Mouse (Mus musculus): ENCODE data around the gene Nf2. TPM values are rescaled to one million over a fixed set of nuclear protein-coding genes. Genes with fewer than 3 reads are reported as not detected.
A peak's percentile ranks its signal among the peaks of the same experiment; 100 is the strongest.

Gene Nf2
- polyA plus RNA-seq, 1 experiment from 2014 or later = 16.0 TPM

DNA sequence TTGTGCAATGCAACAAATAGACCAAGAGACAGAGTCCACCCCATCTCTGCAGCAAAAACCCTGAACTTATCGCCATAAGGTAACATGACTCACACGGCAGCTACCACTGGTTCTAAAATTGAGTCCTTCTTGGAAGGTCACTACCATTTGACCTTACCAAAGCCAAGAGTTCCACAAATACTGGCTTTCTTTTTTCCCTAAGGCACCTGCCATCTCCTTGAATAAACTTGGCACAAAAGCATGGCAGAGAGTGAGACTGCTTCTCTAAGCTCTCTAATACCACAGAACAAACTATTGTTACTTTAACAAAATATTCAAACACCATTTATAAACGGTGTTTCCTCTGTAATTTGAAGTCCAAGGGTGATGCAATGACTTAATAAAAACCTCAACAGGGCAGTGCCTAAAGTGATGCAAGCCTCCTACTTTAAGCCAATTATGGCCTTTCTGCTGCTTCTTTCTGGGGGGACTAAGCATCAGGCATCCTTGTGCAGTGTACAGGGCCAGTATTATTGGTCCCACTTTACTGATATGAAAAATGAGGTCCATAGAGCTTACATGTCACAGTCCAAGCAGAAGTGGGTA lies 8.3 kb downstream of the Nf2 start:
- no peaks in the 10 kb centered on the region for H3K9me3 ChIP-seq (ENCODE audit: control insufficient read depth)
- H3K27ac ChIP-seq (ENCODE audit: low read depth, low read length) = no peak overlapping the region
- no peak for ATAC-seq
- 71% methylated on average over 3 of the region's 3 CpGs for WGBS
- no peak for TF ChIP-seq CTCF (IDR thresholded peaks at IDR 0.05; ENCODE audit: low read depth)
- H3K9ac ChIP-seq (ENCODE audit: low read depth, low read length) = no peak overlapping the region
- H3K4me1 ChIP-seq (replicated peaks; ENCODE audit: control insufficient read depth, insufficient read depth, low read length) = no peaks in the 10 kb centered on the region
- H3K36me3 ChIP-seq (ENCODE audit: control insufficient read depth, insufficient read depth) = no peaks in the 10 kb centered on the region
- H3K27me3 ChIP-seq (replicated peaks; ENCODE audit: control insufficient read depth, insufficient read depth, low read length) = no peaks in the 10 kb centered on the region
- no peak overlapping the region for H3K4me2 ChIP-seq (replicated peaks; ENCODE audit: low read depth)
- no peak overlapping the region for H3K4me3 ChIP-seq (ENCODE audit: low read depth, low read length)

DNA sequence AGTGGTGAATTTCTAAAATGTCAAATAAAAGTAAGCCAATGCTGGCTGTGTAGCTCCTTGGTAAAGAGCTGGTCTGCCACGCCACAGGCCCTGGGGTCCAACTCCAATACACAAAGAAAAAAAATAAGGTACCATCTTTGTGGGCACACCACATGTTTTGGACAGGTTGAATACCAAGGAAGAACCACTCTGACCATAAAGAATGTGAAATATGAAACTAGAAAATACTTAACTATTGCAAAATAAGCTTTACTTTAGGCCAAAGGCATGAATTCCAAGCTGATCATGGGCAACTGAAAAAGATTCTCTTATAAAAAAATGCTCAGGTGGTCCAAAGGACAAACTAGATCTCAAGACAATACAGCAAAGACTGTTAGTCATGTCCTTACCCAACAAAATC lies 11.1 kb downstream of the Nf2 start:
- no peak for TF ChIP-seq CTCF (IDR thresholded peaks at IDR 0.05; ENCODE audit: low read depth)
- Histone ChIP-seq H3K4me3 (ENCODE audit: low read depth, low read length) (no peak overlapping the region), H3K9me3 (ENCODE audit: control insufficient read depth) (no peaks in the 10 kb centered on the region), H3K27me3 (replicated peaks; ENCODE audit: control insufficient read depth, insufficient read depth, low read length) (no peaks in the 10 kb centered on the region), H3K4me1 (replicated peaks; ENCODE audit: control insufficient read depth, insufficient read depth, low read length) (no peaks in the 10 kb centered on the region), H3K36me3 (ENCODE audit: control insufficient read depth, insufficient read depth) (no peaks in the 10 kb centered on the region), H3K27ac (ENCODE audit: low read depth, low read length) (no peak overlapping the region), H3K9ac (ENCODE audit: low read depth, low read length) (no peak overlapping the region), H3K4me2 (replicated peaks; ENCODE audit: low read depth) (no peak overlapping the region)
- WGBS = 91% methylated on average over 1 of the region's 1 CpGs
- no peak for ATAC-seq

DNA sequence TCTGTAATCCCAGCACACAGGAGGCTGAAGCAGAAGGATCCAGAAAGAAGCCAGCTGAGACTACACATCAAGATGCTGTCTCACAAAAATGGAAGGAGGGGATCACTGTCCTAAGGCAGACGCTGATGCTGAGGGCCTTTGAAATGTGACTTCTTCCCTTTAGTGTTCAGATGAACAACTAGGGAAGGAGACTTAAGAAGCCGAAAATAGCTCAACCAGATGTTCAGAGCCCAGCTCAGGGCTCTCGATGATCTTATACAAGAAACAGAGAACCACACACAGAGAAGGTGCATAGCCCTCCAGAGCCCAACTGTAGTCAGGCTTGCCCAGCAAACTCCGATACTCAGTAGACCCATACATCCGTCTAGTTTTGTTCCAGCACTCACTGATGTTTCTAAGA lies 12.0 kb downstream of the Nf2 start:
- Histone ChIP-seq H3K4me3 (ENCODE audit: low read depth, low read length) (no peak overlapping the region), H3K27ac (ENCODE audit: low read depth, low read length) (no peak overlapping the region), H3K4me1 (replicated peaks; ENCODE audit: control insufficient read depth, insufficient read depth, low read length) (no peaks in the 10 kb centered on the region), H3K9me3 (ENCODE audit: control insufficient read depth) (no peaks in the 10 kb centered on the region), H3K36me3 (ENCODE audit: control insufficient read depth, insufficient read depth) (no peaks in the 10 kb centered on the region), H3K27me3 (replicated peaks; ENCODE audit: control insufficient read depth, insufficient read depth, low read length) (no peaks in the 10 kb centered on the region), H3K4me2 (replicated peaks; ENCODE audit: low read depth) (no peak overlapping the region), H3K9ac (ENCODE audit: low read depth, low read length) (no peak overlapping the region)
- ATAC-seq = no peak
- WGBS = 69% methylated on average over 5 of the region's 5 CpGs
- no peak for TF ChIP-seq CTCF (IDR thresholded peaks at IDR 0.05; ENCODE audit: low read depth)

DNA sequence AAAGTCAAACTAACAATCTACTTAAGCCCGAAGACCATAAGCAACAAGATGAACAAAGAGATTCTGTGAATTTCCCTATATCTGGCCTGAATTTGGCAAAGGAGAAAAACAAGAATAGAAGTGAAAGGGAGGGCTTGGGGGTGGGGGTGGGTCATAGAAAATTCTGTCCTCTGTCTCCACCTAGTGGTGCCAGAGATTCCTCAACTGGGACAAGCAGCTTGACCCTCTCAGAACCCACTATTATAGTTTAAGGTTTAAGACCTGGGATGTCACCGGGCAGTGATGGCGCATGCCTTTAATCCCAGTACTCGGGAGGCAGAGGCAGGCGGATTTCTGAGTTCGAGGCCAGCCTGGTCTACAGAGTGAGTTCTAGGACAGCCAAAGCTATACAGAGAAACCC lies 12.6 kb downstream of the Nf2 start:
- Histone ChIP-seq H3K4me2 (replicated peaks; ENCODE audit: low read depth) (no peak overlapping the region), H3K4me3 (ENCODE audit: low read depth, low read length) (no peak overlapping the region), H3K4me1 (replicated peaks; ENCODE audit: control insufficient read depth, insufficient read depth, low read length) (no peaks in the 10 kb centered on the region), H3K27ac (ENCODE audit: low read depth, low read length) (no peak overlapping the region), H3K27me3 (replicated peaks; ENCODE audit: control insufficient read depth, insufficient read depth, low read length) (no peaks in the 10 kb centered on the region), H3K9me3 (ENCODE audit: control insufficient read depth) (no peaks in the 10 kb centered on the region), H3K9ac (ENCODE audit: low read depth, low read length) (no peak overlapping the region), H3K36me3 (ENCODE audit: control insufficient read depth, insufficient read depth) (no peaks in the 10 kb centered on the region)
- ATAC-seq = no peak
- TF ChIP-seq CTCF (IDR thresholded peaks at IDR 0.05; ENCODE audit: low read depth) = peak; percentile 77
- 47% methylated on average over 6 of the region's 6 CpGs for WGBS

DNA sequence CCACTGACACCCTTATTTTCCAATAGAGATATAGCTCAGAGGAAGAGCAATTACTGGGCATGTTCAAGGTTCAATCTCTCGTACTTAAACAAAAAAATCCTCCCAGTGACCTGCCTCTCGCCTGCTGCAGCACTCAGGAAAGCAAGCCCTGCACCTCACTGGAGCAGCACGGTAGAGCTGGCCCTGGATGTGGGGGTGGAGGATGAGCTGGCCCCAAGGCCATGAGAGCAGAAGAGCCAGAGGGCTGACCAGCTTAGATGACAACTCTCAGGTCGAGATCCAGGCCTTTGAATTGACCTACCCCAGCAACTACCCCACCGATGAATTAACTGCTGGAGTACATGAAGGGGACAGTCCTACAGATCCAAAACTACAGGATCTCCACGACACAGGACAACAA lies 13.9 kb downstream of the Nf2 start:
- TF ChIP-seq CTCF (IDR thresholded peaks at IDR 0.05; ENCODE audit: low read depth) = no peak
- Histone ChIP-seq H3K27me3 (replicated peaks; ENCODE audit: control insufficient read depth, insufficient read depth, low read length) (no peaks in the 10 kb centered on the region), H3K9me3 (ENCODE audit: control insufficient read depth) (no peaks in the 10 kb centered on the region), H3K9ac (ENCODE audit: low read depth, low read length) (no peak overlapping the region), H3K4me1 (replicated peaks; ENCODE audit: control insufficient read depth, insufficient read depth, low read length) (no peaks in the 10 kb centered on the region), H3K27ac (ENCODE audit: low read depth, low read length) (no peak overlapping the region), H3K4me2 (replicated peaks; ENCODE audit: low read depth) (no peak overlapping the region), H3K36me3 (ENCODE audit: control insufficient read depth, insufficient read depth) (no peaks in the 10 kb centered on the region), H3K4me3 (ENCODE audit: low read depth, low read length) (no peak overlapping the region)
- 56% methylated on average over 6 of the region's 6 CpGs for WGBS
- no peak for ATAC-seq

DNA sequence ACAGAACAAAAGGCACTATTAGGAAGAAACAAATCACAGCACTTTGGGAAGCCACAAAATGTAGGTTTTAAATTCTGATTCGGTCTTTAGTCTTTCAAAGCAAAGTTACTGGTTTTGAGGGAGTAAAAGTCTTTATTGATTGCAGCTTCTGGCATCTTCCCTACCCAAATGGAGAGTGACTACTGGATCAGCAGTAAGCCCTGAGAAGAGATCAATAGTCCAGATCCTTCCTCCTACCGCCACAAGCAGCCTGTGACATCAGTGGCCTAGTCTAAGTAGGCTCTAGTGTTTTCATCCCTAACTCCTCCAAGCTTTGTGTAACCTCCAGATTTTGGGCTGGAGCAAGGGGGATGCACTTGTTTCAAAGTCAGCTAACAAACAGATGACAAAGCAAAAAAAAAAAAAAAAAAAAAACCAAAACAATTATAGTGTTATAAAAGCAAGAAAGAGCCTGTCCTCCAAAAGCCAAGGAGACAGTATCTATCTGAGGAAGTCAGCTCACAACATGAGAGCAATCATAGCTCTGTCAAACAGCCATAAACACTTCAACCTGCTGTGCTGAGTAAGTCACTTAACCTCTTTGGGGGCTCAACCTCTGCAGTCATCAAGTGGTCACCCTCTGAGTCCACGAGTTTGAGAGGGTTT lies 15.9 kb downstream of the Nf2 start:
- 61% methylated on average over 3 of the region's 3 CpGs for WGBS
- Histone ChIP-seq H3K9me3 (ENCODE audit: control insufficient read depth) (no peaks in the 10 kb centered on the region), H3K4me1 (replicated peaks; ENCODE audit: control insufficient read depth, insufficient read depth, low read length) (no peaks in the 10 kb centered on the region), H3K4me3 (ENCODE audit: low read depth, low read length) (no peak overlapping the region), H3K9ac (ENCODE audit: low read depth, low read length) (no peak overlapping the region), H3K27me3 (replicated peaks; ENCODE audit: control insufficient read depth, insufficient read depth, low read length) (no peaks in the 10 kb centered on the region), H3K36me3 (ENCODE audit: control insufficient read depth, insufficient read depth) (no peaks in the 10 kb centered on the region), H3K27ac (ENCODE audit: low read depth, low read length) (no peak overlapping the region), H3K4me2 (replicated peaks; ENCODE audit: low read depth) (no peak overlapping the region)
- no peak for TF ChIP-seq CTCF (IDR thresholded peaks at IDR 0.05; ENCODE audit: low read depth)
- ATAC-seq = no peak

All from intestine, postnatal 0 days (tissue).